Mouse (Mus musculus) forebrain, embryonic 12.5 days (tissue): ENCODE measurements at regions not wholly inside any gene's neighbourhood (a gene's known extent, or its start where the extent isn't known, plus 50 kb on each side); places are given as distances from the start of the nearest gene placed in this dataset.

Source experiments
- ATAC-seq: fragments of 200-750 bp; cut with Nextera tagmentation; 2 replicates; pipeline ENCODE4 v1.8.0; 2017; ENCODE audit warnings: moderate TSS enrichment; ENCODE audit not compliant: low FRiP score
- H3K27ac ChIP-seq: fragments of 300-500 bp; sonication (generic); 2 replicates; pipeline ENCODE4 v1.5.1; 2016; ENCODE audit warnings: mild to moderate bottlenecking
- H3K27me3 ChIP-seq: fragments of 300-500 bp; sonication (generic); 2 replicates; pipeline ENCODE4 v1.6.1; 2016; ENCODE audit warnings: mild to moderate bottlenecking
- H3K36me3 ChIP-seq: fragments of 300-500 bp; sonication (generic); replicated peaks from 2 replicates; pipeline ENCODE4 v1.6.1; 2016; ENCODE audit warnings: mild to moderate bottlenecking
- H3K4me1 ChIP-seq: fragments of 300-500 bp; sonication (generic); 2 replicates; pipeline ENCODE4 v1.6.1; 2016
- H3K4me2 ChIP-seq: fragments of 300-500 bp; sonication (generic); 2 replicates; pipeline ENCODE4 v1.6.1; 2016; ENCODE audit warnings: mild to moderate bottlenecking, moderate library complexity
- H3K4me3 ChIP-seq: fragments of 300-500 bp; sonication (generic); replicated peaks from 2 replicates; pipeline ENCODE4 v1.5.1; 2016; ENCODE audit warnings: mild to moderate bottlenecking
- H3K9ac ChIP-seq: fragments of 300-500 bp; sonication (generic); 2 replicates; pipeline ENCODE4 v1.6.1; 2016; ENCODE audit warnings: mild to moderate bottlenecking
- H3K9me3 ChIP-seq: fragments of 300-500 bp; sonication (generic); 2 replicates; pipeline ENCODE4 v1.6.1; 2016
- WGBS: fragments of 180-500 bp; shearing (Covaris S2); methylation state at CpG from one replicate; pipeline ENCODE4 v1.1.7; 2016; 5-methylcytosine and 5-hydroxymethylcytosine counted together

DNA sequence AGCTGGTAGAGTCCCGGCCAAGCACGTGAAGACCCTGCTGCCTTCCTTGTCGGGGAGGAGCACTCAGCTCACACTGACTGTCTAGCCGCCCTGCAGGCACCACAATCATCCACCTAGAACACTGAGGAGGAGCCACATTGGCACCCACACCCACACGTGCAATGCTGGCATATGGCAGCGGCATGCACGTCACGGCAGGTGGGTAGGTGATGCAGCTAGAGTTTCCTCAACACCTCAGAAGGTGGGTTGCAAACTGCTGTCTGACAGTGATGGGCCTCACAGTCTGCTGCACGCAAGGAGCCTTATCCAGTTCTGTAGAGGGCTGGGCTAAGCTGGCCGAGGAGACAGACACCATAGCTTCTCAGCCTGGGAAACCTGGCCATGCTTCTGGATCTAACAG lies 51.2 kb upstream of the Nectin1 start:
- no peak overlapping the region for H3K4me2 ChIP-seq
- WGBS = 84% methylated on average over 10 of the region's 10 CpGs
- no peak overlapping the region for H3K4me3 ChIP-seq
- no peaks in the 10 kb centered on the region for H3K9me3 ChIP-seq
- H3K27me3 ChIP-seq = no peaks in the 10 kb centered on the region
- H3K27ac ChIP-seq = no peak overlapping the region
- ATAC-seq = no peak
- no peaks in the 10 kb centered on the region for H3K36me3 ChIP-seq
- no peaks in the 10 kb centered on the region for H3K4me1 ChIP-seq
- no peak overlapping the region for H3K9ac ChIP-seq
